Mouse (Mus musculus) kidney, postnatal 4 days (tissue): ENCODE measurements around the gene Taf5l.
"Not testable (repeated sequence)": the region's sequence is repeated elsewhere in the genome, so short reads cannot be mapped to it uniquely, and the experiment has no call there.

ENCODE experiments used
- DNase-seq, 2 experiments: peaks; one replicate each; pipeline ENCODE4 v3.0.0; 2021; ENCODE audit warnings: mixed read lengths in 2 of 2

Taf5l gene

DNA sequence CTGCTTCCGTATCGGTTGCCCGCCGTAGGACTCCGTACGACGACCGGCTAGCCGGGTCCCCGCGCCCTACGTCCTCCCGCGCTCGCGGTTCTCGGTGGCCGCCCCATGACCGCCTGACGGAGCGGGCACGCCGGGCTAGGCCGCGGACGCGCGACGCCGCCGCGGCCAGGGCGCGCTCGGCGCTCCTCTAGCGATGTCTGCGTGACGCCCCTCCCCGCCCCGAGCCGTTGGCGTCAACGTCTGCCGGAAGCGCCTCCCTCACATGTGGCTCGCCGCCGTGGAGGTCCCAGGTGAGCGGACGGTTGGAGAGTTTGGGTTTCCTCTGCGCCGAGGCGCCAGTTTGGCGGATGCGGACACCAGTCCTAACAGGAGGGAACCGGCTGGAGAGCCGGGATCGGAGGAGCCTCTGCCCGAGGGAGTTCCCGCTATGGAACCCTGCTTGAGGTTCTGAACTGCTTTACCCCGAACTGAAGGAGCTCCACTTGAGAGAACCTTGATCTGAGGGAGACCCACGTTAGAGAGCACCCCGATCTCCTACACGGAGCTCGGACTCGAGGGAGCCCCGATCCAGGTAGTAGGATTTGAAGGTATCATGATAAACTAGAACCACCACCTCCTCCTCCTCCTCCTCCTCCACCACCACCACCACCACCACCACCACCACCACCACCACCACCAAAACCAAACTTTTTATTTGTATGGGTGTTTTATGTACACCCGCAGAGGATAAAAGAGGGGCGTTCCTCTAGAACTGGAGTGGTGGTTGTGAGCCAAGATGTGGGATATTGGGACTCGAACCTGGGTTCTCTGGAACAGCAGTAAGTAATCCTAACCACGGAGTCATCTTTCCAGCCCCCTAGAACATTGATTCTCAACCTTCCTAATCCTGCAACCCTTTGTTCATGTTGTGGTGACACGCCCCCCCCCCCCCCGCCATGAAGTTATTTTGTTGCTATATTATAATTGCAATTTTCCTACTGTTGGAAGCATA is at the start of gene Taf5l, which contains the start of gene Urb2:
Gene Taf5l, minus strand, starts transcription at position 161 of the 991 bp plus-strand sequence.
Gene Urb2, plus strand, starts transcription at position 272 of the 991 bp plus-strand sequence.
- peak; percentile 94 to 97 for DNase-seq

DNA sequence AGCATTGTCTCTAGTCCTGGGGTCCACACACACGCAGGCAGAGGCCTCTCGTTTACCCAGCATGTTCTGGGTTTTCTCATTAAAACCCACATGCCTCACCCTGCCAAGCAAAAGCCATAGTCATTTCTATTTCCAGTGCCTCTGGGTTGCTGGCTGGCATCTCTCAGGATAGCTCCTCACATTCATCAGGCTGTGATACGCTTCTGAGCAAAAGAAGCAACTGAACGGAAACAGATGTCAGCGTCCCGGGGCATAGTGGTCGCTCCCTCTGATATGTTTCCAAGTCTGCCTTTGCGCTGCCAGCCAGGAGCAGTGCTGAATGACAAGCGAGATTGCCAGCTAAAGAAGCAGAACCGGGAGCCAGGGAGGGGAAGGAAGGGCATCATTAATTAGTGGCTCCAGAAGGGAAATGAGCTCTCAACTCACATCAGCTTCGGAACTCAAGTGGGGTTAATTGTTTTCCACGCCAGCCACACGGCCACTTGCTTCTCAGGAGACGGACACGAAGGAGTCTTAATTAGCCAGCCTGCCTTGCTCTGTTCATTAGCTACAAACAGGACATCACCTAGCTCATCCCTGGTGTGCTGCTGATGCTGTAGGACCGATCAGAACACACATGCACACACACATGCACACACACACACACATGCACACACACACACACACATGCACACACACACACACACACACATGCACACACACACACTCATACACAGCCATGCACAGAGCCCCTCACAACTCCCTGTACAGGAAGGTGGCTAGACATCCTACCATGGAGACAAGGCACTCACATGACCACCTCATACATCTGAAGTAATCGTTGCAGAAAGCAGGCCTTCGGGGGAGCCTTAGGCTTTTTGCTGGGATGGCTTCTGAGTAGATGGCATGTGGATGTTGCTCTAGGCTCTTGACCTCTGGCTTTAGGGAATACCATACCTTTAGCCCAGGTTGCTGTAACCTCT is 49.4 kb upstream of the Taf5l start:
- peak; percentile 24 to 48 for DNase-seq

GRCm38 (mm10) chr8:124067059-124067750 is 46.0 kb upstream of the Taf5l start:
- DNase-seq: no peak

- peak in 1 of 2 experiments; percentile 31 for DNase-seq
Observed at GRCm38 (mm10) chr8:124066325-124067058, 45.3 kb upstream of the Taf5l start.

- DNase-seq: no peak
Observed at GRCm38 (mm10) chr8:124056832-124057655, 35.8 kb upstream of the Taf5l start.

DNA sequence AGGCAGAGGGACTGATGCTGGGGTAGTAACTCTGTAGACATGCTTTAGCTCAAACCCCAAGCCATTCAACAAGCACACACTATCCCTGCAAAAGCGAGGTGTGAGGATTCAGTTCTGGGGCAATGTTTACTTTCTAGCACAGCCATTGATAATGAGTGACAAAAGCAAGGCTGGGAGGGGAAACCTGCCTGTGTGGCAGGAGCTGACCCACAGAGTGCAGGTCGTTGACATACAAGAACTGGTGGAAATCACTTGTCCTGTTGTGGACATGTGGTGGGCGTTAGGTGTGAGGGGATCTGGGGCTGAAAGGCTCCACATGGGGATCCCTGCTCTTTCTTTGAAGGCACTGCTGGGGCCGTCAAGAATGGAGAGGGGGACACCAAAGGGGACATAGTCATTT is 31.4 kb upstream of the Taf5l start:
- DNase-seq: no peak

GRCm38 (mm10) chr8:124052110-124052509 is 30.9 kb upstream of the Taf5l start:
- DNase-seq: peak; percentile 86

GRCm38 (mm10) chr8:124045856-124046255 is 24.7 kb upstream of the Taf5l start:
- no peak for DNase-seq

DNA sequence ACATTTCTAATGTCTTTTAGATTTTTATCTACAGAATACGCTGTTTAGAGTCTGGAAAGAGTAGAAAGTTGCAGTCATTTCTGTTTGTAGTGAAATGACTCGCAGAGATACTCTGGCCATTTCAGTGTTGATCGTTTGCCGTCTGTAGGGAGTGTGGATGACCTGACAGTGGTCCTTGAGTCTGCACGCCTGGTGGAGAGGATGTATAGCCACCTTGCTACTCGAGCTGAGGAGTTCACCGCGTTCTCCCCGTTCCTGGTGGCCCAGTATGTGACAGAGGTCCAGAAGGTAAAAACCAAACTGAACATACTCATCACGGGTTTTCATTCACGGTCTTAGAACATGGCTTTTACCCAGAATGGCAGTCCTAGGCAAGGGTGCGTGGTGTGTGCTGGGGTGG is 23.7 kb upstream of the Taf5l start:
- DNase-seq: no peak

DNA sequence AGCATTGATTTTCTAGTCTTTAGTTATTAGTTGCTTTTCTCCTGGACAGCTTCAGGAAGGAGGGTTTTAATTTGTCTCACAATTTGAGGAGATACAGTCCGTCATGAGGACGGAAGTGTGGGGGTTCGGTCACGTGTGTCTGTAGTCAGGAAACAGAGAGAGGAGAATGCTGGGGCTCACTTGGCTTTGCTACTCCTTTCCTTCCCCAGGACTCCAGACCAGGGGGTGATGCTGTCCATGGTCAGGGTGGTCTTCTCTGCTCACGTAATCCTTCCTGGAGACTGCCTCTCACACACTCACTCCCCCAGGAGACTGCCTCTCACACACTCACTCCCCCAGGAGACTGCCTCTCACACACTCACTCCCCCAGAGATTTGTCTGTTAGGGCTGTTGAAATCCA is 23.2 kb upstream of the Taf5l start:
- DNase-seq: no peak

- DNase-seq: no peak
Observed at GRCm38 (mm10) chr8:124042201-124042600, 21.0 kb upstream of the Taf5l start.

DNA sequence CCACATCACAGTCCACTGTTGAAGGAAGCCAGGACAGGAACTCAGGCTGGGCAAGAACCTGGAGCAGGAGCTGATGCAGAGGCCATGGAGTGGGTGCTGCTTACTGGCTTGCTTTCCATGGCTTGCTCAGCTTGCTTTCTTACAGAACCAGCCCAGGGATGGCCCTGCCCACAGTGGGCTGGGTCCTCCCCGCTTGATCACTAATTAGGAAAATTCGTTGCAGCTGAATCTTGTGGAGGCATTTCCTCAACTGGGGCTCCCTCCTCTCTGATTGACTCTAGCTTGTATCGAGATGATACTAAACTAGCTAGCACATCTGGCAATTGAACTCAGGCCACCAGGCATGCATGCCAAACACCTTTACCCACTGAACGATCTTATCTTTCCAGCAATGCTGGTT is 18.2 kb upstream of the Taf5l start:
- DNase-seq: no peak

DNA sequence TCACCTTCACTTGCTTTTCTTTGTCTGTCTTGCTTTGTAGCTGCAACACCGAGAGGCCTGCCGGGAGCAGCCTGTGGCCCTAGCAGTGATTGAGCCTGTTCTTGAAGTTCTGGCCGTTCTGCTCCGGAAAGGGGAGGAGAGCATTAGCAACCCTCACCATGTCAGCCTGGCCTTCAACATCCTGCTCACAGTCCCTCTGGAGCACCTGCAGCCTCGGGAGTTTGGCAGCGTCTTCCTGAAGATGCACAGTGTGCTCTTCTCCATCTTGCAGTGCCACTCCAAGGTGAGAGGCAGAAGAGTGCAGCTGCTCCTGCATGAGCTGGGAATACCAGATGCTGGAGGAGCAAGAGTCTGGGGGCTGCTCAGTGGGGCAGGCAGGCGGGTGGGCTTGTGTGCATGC is 16.9 kb upstream of the Taf5l start:
- no peak for DNase-seq

GRCm38 (mm10) chr8:124033400-124033799 is 12.2 kb upstream of the Taf5l start:
- DNase-seq: no peak

GRCm38 (mm10) chr8:124027831-124028230 is 6.6 kb upstream of the Taf5l start:
- DNase-seq: no peak

DNA sequence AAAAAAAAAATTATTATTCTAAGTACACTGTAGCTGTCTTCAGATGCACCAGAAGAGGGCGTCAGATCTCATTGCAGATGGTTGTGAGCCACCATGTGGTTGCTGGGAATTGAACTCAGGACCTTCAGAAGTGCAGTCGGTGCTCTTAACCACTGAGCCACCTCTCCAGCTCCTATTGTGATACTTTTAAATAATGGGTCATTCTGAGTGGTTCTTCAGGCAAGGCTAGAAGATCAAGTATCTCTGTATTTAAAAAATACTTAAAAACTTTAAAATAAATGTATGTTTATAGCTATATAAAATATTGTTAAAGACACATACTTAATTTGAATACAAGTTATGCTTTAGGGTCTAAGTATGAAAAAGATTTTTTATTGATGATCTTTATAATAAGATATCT is 5.1 kb upstream of the Taf5l start:
- not testable (repeated sequence) for DNase-seq

- peak; percentile 75 to 86 for DNase-seq
Observed at GRCm38 (mm10) chr8:124020439-124021236, 559 bp downstream of the Taf5l start.

GRCm38 (mm10) chr8:124019782-124020181 is 1.4 kb downstream of the Taf5l start:
- DNase-seq: peak; percentile 18 to 39

DNA sequence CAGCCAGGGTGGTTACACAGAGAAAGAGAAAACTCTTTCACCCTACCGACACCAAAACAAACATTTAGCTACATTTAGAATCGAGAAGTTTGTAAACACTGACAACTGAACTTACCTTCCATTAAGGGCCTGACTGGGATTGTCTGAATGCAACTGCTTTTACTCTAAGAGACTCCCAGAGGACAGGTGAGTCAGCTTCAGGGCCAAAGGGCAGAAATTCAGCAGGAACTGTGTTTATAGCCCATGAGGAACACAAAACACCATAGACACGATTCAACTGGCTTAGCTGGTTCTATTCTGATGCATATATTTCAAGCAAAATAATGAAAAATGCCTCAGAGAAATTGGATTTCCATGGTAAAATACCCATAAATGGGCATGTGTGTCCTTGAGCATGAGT is 6.4 kb downstream of the Taf5l start:
- DNase-seq: no peak

DNA sequence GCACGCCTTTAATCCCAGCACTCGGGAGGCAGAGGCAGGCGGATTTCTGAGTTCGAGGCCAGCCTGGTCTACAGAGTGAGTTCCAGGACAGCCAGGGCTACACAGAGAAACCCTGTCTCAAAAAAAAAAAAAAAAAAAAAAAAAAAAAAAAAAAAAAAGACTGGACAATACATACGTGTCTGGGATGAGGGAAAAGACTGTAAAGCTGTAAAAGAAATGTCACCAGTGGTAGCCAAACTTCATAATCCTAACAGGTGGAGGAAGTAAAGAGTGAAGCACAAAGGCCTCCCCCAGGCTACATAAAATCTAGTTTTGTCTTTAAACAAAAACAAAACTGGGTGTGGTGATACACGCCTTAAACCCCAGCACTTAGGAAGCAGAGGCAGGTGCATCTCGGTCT is 6.9 kb downstream of the Taf5l start:
- DNase-seq: not testable (repeated sequence)
